Mouse (Mus musculus) cerebellum, adult 8-10 months (tissue): ENCODE measurements around the gene Pnrc2.

ENCODE experiments used
- DNase-seq: peaks from one replicate; pipeline ENCODE4 v3.0.0; 2022

Pnrc2 gene

DNA sequence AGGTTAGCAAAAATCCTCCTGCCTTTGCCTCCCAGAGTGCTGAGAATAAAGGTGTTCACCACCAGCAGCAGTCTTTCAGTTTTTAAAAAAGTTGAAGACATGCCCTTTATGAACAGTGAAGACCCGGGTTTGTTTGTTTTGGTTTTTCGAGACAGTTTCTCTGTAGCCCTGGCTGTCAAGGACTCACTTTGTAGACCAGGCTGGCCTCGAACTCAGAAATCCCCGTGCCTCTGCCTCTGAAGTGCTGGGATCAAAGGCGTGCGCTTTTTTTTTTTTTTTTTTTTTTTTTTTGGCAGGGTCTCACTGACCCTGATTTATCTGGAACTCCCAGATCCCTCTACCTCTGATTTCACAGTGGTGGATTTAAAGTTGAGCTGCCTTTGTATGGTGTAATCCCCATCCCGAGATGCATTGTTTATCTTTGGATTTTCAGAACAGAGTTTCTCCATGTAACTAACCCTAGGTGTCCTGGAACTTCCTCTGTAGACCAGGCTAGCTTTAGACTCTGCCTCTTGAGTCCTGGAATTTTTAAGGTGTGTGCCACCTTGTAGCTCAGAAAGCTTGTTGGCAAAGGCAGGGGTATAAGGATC, 16.0 kb downstream of the Pnrc2 start:
- no peak for DNase-seq

DNA sequence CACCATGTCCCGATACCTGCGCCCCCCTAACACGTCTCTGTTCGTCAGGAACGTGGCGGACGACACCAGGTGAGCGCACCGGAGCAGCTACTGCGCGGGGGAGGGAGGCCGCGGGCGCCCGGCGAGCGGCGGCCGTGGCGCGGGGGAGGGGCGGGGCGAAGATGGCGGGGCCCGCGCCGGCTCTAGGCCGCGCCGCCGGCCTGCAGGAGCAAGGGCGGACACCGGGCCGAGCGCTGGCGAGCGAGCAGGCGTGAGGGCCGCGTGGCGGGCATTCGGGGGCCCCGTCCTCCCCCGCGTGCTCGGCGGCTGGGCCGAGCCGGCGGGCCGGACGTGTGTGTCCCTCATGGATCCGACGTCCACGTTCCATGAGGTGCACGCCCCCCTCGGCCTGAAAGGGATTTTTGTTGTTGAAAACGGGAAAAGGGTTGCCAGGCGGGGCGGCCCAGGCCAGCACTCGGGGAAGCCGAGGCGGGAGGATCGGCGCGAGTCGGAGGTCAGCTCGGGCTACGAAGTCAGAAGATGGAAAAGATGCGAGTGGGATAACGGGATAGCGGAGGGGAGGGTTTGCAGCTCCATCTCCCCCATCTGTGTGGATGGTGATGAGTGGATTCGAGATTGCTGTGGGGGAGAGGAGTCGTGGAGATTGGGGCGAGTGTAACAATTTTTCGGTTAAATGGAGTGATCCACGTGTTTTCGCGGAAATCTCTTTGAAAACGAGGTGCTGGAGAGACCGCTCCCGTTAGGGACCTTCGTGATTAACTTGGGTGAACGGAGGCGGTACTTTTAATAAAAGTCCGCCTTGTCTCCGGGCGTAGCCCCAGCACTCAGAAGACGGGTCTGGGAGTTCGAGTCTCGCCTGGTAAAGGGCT, 17.2 kb downstream of the Pnrc2 start:
- peak; percentile 52 for DNase-seq

DNA sequence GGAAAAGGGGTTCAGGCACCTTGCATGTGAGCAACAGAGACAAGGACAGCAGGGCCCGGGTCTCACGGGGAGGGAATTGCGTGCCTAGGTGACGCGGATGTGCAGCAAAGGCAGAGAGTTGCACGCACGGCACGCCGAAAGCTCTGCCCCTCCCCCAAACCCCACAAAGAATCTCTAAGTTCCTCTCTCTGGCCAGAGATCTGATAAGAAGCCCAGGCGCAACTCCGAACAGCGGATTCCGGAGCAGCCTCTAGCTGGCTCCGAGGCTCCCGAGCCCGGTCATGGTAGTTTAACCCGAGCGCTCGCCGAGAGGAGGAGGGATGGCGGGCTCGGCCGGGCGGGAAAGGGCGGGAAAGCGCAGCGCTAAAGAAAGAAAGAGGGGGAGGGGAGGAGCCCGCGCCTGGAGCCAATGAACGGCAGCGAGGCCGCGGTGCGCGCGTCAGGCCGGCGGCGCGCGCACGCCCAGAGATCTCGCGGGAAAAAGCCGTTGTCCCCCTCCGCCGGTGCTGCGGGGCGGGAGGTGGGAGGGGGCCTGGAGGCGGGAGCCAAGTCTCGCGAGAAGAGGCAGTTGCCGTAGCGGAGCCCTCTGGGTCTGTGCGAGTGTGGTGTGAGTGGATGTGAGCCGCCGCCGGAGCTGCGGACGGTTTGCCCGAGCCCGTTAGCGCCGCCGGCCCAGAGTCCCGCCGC, 18.0 kb downstream of the Pnrc2 start, which contains the start of gene Srsf10:
TSS of gene Srsf10 (plus strand) at position 212 of the 687 bp plus-strand sequence.
- DNase-seq, result peak; percentile 92

DNA sequence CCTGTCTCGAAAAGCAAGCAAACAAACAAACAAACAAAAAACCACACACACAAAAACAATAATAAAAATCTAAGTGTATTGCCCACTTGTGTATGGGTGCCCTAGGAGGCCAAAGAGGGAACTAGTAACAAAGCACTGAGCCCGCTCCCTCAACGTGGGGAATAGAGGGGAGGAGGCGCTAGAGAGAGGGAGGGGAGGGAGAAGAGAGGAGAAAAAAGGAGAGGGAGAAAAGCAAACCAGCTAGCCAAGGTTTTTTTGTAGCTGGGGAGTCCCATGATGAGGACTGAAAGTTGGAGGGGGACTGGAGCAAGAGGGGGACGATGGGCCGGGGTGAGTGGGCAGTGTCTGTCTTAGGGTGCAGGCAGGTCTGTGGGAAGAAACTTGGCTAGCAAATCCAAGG, 18.6 kb downstream of the Pnrc2 start:
- no peak for DNase-seq

DNA sequence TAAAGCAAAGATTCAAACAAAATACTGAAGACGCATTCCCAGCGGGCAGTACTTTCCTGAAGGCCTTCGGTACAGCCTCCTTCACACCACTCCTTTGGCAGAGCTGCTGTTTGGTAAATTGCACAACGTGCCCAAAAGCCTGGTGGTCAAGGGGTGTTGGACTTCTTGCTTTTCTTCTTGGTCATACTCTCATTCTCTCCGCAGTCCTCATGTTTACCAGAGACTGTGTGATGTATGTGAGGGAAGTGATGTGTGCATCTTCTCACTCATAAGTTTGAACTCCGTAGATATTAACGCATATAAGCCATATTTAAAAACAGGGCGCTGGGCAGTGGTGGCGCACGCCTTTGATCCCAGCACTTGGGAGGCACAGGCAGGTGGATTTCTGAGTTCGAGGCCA, 19.0 kb downstream of the Pnrc2 start:
- no peak for DNase-seq

DNA sequence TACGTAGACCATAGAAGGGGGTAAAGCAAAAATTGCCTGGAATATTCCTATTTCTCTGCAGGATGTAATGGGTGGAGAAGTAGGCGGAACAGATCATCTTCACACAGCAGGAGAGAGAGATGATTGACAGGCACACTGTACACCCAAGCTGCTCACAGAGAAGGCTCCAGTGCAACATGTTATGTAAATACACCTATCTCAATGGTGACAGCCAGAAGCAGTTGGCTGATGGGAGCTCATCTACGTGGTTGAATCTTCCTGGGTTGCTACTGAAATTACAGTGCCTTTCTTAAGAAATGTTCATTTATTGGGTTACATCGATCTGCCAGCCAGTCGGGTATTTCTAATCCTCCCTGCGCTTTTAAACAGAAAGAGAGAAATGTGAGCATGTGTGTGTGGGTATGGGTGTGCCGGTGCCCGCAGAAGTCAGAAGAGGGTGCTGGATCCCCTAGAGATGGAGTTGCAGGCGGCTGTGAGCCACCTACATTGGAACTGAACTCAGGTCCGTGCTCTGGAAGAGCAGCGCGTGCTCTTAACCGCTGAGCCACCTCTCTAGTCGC, 19.6 kb downstream of the Pnrc2 start:
- no peak for DNase-seq

DNA sequence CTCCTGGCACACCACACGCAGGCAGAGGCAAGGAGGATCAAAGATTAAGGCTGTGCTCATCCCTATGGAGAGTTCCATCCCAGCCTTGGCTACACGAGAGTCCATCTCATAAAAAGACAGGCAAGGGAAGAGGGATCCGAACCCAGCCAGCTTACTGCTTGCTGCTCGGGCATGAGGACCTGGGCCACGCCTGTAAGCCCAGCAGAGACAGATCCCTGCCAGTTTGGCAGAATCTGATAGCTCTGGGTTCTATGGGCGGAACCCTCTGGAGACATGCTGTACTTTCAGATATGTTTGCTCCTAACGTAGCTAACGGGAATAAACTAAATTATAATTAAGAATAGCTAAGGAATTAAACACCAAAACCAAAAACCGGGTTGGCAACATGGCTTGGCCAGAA, 21.7 kb downstream of the Pnrc2 start:
- no peak for DNase-seq

DNA sequence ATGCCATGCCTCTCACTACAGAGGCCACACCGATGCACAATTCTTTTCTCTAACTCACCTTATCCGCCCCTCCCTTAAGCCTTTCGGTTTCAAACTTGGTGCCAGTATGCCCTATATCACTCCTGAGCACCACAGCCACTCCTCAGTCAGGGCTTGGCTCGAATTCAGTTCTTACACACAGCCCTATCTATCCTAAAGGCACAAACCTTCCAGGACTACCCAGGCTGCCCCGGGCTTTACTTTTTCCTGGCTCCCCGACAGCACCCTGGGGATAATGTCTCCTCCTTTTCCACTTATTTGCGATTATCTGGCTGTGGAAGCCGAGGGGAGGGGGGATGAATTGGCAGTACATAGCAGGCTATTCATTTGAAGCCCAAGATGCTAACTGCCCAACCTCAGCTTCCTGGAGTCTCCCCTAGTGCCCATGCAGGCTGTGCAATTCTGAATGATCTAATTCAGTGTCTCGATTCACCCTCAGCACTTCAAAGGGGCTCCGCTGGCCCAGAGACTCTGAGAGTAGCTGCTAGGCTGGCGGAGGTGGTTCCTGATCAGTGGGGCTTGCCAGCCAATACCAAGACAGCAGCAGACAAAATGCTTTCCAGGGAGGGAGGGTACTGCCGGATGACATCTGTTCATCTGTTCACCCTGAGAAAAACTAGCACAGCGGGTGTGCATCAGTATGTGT, 23.1 kb downstream of the Pnrc2 start:
- DNase-seq, result no peak

DNA sequence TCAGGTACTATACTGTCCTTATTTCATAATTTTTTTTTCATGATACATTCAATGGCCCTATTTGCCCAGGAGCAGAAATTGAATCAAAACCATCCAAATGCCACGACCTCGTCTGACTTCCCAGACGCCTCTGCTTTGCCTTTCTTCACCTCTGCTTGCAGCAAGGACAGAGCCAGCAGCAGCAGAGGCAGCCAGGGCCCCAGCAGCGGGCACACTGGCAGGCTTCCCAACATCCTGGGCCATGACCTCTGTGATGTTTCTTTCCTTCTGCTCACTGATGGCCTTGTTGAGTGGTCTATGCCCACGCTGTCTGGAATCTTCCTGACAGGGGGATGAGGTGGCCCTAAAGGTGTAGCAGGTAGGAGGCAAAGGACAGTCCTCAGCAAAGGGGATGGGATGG, 26.1 kb downstream of the Pnrc2 start:
- DNase-seq, result no peak

DNA sequence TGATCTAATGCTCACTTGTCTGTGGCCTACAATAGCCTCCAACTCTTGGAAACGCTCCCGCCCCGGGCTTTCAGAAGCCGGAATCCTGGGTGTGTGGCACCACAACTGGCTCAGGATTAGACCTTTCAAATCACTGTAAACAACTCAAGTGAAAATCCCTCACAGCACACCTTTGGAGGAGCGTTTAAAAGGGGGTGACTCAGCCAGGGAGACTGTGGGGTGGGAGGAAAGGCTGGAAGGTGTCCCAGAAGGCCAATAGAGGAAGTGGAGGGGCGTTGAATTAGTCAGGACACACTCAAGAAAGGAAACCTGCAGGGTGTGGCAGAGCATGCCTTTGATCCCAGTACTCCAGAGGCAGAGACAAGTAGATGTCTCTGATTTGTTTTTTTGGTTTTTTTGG, 29.2 kb downstream of the Pnrc2 start:
- no peak for DNase-seq

DNA sequence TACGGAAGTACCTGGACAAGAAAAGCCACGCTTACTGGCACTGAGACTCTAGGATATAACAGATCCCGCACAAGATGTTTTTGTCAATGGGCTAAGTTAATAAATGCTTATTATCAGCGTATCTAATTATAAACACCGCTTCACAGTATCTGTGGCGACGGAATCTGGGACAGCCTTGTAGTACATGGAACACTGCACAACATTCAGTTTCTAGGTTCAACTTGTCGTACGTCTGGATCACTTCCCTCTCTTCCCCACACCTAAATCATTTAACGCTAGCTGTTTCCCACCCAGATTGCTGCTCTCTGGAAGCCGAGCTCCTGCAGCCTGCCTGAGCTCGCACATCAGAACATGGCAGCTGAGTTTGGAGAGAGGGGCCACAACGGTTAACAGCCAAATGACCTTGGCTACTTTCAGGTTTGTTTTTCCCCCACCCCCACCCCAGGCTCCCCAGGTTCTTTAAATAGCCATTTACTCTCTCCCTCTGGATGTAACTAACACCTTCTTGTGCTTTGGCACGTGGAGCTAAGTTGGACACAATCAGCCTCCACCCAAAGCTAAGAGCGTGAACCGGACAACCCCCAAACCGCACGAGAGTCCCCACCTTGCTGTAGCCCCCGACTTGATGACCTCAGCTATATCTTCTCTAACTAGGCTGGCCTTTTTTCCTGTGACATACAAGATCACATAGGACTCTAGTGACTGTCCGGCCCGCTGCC, 34.2 kb downstream of the Pnrc2 start:
- no peak for DNase-seq

DNA sequence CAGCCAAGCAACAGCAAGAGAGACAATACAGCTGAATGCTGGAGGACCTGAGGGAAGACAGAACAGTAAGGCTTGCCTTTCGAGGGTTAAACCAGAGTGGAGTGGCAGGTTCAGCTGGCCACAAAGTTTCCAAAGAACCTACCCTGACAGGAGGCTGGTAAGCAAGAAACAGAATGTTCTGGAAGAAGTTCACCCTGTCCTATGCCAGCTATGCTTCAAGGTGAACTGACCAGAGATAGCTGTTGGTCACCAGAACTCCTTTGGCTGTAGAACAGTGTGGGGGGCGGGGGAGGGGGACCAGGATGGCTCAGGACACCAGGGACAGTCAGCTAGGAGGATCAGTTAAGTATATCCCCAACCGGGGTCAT, 34.7 kb downstream of the Pnrc2 start:
- DNase-seq, result no peak

DNA sequence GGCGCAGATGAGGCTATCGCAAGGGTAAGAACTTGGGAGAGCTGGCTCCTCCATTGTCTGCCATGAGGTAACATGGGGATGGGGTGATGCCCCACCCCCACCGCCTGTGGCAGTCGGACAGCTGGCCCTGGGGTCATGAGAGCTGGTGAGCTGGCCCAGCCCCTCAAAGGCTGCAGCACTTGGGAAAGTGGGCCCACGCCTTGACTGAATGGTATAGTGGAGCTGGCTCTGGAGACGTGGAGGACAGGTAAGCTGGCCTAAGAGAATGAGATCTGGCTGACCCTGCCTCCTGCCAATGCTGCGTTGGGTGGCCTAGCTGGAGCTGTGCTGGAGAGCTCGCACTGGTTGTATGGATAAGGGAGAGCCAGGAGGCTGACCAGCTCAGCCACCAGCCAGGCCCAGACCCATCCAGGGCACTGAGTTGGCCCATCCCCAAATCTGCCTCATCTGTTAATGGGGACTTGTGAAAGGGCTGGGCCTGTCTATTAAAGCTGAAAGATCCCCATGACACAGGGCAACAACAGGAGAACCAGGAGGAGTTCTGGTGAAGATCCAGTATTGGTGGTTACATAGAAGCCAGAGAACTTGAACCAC, 39.4 kb downstream of the Pnrc2 start:
- no peak for DNase-seq

DNA sequence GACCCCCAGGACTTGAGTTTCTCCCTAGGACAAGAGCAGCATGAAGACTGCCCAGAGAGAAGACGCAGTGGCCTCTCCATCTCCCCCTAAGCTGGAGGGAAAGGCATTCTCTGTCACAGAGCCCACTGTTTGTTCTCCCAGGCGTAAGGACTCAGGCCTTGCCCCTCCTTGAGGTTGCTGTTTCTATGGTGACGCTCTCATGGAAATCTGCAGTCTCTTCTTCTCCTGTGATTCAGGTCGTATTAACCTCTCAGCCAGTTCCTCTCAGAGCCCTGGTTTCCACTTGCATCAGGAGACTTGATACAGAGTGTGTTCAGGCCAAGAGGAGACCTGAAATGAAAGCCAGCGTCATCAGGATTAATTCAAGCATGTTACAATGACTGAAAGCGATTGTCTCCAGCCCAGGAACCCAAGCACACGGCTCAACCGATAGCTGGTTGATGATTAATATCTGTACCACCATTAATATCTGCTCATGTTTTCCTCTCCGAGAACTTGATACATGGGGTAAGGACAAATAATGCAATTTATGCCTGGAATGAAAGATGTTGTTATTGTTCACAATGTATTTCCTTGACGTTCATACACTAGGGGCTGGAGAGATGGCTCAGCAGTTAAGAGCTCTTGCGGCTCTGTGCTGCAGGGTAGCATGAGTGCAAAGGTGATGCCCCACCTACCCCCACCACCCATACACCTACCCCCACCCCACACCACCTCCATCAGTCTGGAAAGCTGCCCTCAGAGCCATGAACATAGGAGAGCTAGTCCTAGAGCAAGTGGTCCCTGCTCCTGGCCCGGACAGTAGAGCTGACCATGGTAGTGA, 40.1 kb downstream of the Pnrc2 start:
- DNase-seq, result no peak

DNA sequence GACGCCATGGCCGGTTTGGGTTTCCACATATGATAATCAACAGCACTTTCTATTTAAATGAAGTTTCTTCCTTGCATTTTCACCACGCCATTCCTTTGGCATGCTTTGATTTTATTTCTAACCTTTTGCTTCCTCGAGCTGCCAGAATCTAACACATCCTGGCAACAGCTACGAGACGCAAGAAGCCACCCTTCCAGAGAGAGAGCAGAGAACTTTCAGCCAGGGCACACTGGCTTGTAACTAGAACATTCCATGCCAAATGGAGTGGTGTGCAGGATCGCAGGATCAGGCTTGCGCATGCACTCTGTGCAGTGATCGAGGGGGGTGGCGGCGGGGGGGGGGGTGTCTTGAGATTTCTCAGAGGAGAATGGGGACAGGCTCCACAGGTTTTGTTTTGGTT, 41.6 kb downstream of the Pnrc2 start:
- no peak for DNase-seq

DNA sequence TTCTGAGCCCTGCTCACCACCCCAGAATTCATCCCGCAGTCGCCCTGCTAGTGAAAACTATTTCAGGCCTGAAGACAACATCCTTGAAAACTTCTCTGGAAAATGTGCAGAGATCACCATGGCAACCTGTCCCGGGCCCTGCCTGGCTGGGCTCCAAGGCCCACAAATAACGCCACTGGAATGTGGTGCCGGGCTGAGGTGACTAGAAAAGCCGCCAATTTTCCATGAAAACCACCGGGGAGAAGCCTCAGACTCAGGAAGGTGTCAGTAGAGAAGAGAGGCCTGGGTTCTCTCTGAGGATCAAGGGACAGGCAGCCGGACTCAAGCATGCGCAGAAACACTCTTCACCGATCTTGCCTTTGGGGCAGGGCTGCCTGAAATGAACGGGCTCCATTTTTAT, 45.2 kb downstream of the Pnrc2 start:
- no peak for DNase-seq

DNA sequence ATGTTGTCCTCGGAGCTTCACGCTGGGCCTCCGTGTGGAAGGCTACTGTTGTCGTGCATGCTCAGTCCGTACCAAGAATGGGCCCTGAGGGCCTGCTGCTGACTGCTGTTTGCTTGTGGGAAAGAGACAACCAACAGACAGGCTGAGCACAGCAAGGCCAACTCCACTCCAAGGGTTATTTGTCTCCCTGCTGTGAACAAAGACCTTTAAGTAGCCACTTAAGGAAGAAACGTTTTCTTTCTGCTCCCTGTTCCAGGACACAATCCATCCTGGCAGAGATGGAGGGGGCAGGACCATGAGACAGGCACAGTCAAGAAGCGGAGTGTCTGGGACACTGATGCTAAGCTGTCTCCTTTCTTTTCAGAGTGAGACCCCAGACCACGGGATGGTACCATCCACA, 49.4 kb downstream of the Pnrc2 start:
- DNase-seq, result no peak

DNA sequence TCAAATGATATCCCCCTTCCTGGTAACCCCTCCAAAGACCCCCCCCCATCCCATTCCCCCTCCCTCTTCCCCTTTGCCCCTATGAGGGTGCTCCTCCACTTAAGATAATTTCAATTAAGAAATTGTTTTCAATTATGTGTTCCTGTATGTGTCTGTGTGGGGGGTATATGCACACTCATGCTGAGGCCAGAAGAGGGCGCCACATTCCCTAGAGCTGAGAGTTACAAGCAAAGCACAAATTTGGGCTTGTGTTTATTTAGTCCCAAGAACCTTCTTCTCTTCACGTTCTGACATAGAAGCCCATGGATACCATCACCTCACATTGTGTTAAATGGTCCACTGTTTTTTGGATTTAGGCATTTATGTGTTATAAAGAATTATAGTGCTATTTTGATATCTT, 50.4 kb downstream of the Pnrc2 start:
- no peak for DNase-seq

DNA sequence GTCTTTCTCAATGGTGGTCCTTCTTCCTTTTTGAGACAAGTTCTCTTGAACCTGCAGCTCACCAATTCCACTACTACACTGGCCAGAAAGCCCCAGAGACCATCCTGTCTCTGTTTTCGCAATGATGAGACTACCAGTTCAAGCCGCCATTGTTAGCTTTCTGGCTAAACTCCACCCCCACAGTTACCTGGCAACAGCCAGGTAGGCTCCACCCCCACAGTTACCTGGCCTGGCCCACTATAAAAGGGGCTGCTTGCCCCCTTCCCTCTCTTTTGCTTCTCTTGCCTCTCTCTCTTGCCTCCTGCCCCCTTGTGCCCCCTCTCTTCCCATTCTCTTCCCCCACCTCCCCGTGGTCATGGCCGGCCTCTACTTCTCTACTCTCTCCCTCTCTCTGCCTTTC, 51.9 kb downstream of the Pnrc2 start:
- DNase-seq, result no peak
